Mouse (Mus musculus): ENCODE measurements around the gene Hspa1l. TPM values are rescaled to one million over a fixed set of nuclear protein-coding genes. Genes with fewer than 3 reads are reported as not detected.
"Not testable (repeated sequence)": the region's sequence is repeated elsewhere in the genome, so short reads cannot be mapped to it uniquely, and the experiment has no call there.

Hspa1l gene
- polyA plus RNA-seq, 1 experiment from 2014 or later: 0.57 TPM

- Histone ChIP-seq H3K9me3 (ENCODE audit: control insufficient read depth, low read length) (no peaks in the 10 kb centered on the region), H3K27ac (ENCODE audit: low read length) (peak overlapping the region; percentile 18; the same call in 1 of the 2 replicates), H3K36me3 (ENCODE audit: control insufficient read depth, insufficient read depth, low read length) (no peaks in the 10 kb centered on the region), H3K27me3 (replicated peaks; ENCODE audit: control insufficient read depth, insufficient read depth, low read length) (peaks cover 17% of the 10 kb centered on the region), H3K4me3 (ENCODE audit: low read length) (no peak overlapping the region), H3K4me2 (ENCODE audit: low read depth, low read length) (no peak overlapping the region), H3K9ac (ENCODE audit: low read depth, low read length) (peak overlapping the region; percentile 8; the same call in 1 of the 2 replicates), H3K4me1 (ENCODE audit: control insufficient read depth, insufficient read depth, low read length) (peaks cover 9% of the 10 kb centered on the region)
- 32% methylated on average over 1 of the region's 1 CpGs for WGBS
- no peak for ATAC-seq
These were observed 7.9 kb upstream of the Hspa1l start for GRCm38 (mm10) chr17:34964640-34965049.

- Histone ChIP-seq H3K4me3 (ENCODE audit: low read length) (no peak overlapping the region), H3K4me2 (ENCODE audit: low read depth, low read length) (no peak overlapping the region), H3K36me3 (ENCODE audit: control insufficient read depth, insufficient read depth, low read length) (no peaks in the 10 kb centered on the region), H3K9me3 (ENCODE audit: control insufficient read depth, low read length) (no peaks in the 10 kb centered on the region), H3K9ac (ENCODE audit: low read depth, low read length) (no peak overlapping the region), H3K4me1 (ENCODE audit: control insufficient read depth, insufficient read depth, low read length) (peaks cover 6% of the 10 kb centered on the region), H3K27me3 (replicated peaks; ENCODE audit: control insufficient read depth, insufficient read depth, low read length) (peaks cover 17% of the 10 kb centered on the region), H3K27ac (ENCODE audit: low read length) (no peak overlapping the region)
- no peak for ATAC-seq
- WGBS: 62% methylated on average over 5 of the region's 5 CpGs
These were observed 6.9 kb upstream of the Hspa1l start for GRCm38 (mm10) chr17:34965627-34966026.

GRCm38 (mm10) chr17:34969822-34970221 is 2.7 kb upstream of the Hspa1l start, which contains the start of gene Gm20481:
Gm20481 (plus strand) TSS chr17:34969912.
- H3K4me1 ChIP-seq (ENCODE audit: control insufficient read depth, insufficient read depth, low read length); H3K36me3 ChIP-seq (ENCODE audit: control insufficient read depth, insufficient read depth, low read length); H3K4me2 ChIP-seq (ENCODE audit: low read depth, low read length); H3K9me3 ChIP-seq (ENCODE audit: control insufficient read depth, low read length); H3K9ac ChIP-seq (ENCODE audit: low read depth, low read length); H3K4me3 ChIP-seq (ENCODE audit: low read length); H3K27ac ChIP-seq (ENCODE audit: low read length); ATAC-seq: not testable (repeated sequence)
- peaks cover 17% of the 10 kb centered on the region for H3K27me3 ChIP-seq (replicated peaks; ENCODE audit: control insufficient read depth, insufficient read depth, low read length)
- 55% methylated on average over 6 of the region's 11 CpGs for WGBS

GRCm38 (mm10) chr17:34970850-34971249 is 1.7 kb upstream of the Hspa1l start:
- not testable (repeated sequence) for H3K27ac ChIP-seq (ENCODE audit: low read length); ATAC-seq; H3K4me2 ChIP-seq (ENCODE audit: low read depth, low read length); H3K4me1 ChIP-seq (ENCODE audit: control insufficient read depth, insufficient read depth, low read length); H3K9me3 ChIP-seq (ENCODE audit: control insufficient read depth, low read length); H3K4me3 ChIP-seq (ENCODE audit: low read length); H3K36me3 ChIP-seq (ENCODE audit: control insufficient read depth, insufficient read depth, low read length); H3K9ac ChIP-seq (ENCODE audit: low read depth, low read length)
- WGBS: 31% methylated on average over 15 of the region's 37 CpGs
- peaks cover 17% of the 10 kb centered on the region for H3K27me3 ChIP-seq (replicated peaks; ENCODE audit: control insufficient read depth, insufficient read depth, low read length)

GRCm38 (mm10) chr17:34971694-34972068 is 822 bp upstream of the Hspa1l start:
- peak overlapping the region; percentile 71 for H3K4me2 ChIP-seq (ENCODE audit: low read depth, low read length)
- H3K4me3 ChIP-seq (ENCODE audit: low read length): peak overlapping the region; percentile 46
- not testable (repeated sequence) for H3K9me3 ChIP-seq (ENCODE audit: control insufficient read depth, low read length); H3K27ac ChIP-seq (ENCODE audit: low read length); H3K4me1 ChIP-seq (ENCODE audit: control insufficient read depth, insufficient read depth, low read length); H3K36me3 ChIP-seq (ENCODE audit: control insufficient read depth, insufficient read depth, low read length); H3K9ac ChIP-seq (ENCODE audit: low read depth, low read length)
- H3K27me3 ChIP-seq (replicated peaks; ENCODE audit: control insufficient read depth, insufficient read depth, low read length): peaks cover 17% of the 10 kb centered on the region
- 0% methylated on average over 16 of the region's 43 CpGs for WGBS
- peak; percentile 48 for ATAC-seq

GRCm38 (mm10) chr17:34975581-34976492 is 3.3 kb downstream of the Hspa1l start:
- no peaks in the 10 kb centered on the region for H3K36me3 ChIP-seq (ENCODE audit: control insufficient read depth, insufficient read depth, low read length)
- H3K27ac ChIP-seq (ENCODE audit: low read length): no peak overlapping the region
- no peaks in the 10 kb centered on the region for H3K9me3 ChIP-seq (ENCODE audit: control insufficient read depth, low read length)
- no peak overlapping the region for H3K4me3 ChIP-seq (ENCODE audit: low read length)
- H3K27me3 ChIP-seq (replicated peaks; ENCODE audit: control insufficient read depth, insufficient read depth, low read length): no peaks in the 10 kb centered on the region
- ATAC-seq: no peak
- H3K9ac ChIP-seq (ENCODE audit: low read depth, low read length): no peak overlapping the region
- WGBS: 76% methylated on average over 3 of the region's 3 CpGs
- no peak overlapping the region for H3K4me2 ChIP-seq (ENCODE audit: low read depth, low read length)
- peaks cover 9% of the 10 kb centered on the region for H3K4me1 ChIP-seq (ENCODE audit: control insufficient read depth, insufficient read depth, low read length)

GRCm38 (mm10) chr17:34977000-34977399 is 4.5 kb downstream of the Hspa1l start:
- H3K4me1 ChIP-seq (ENCODE audit: control insufficient read depth, insufficient read depth, low read length): peaks cover 11% of the 10 kb centered on the region
- H3K36me3 ChIP-seq (ENCODE audit: control insufficient read depth, insufficient read depth, low read length): no peaks in the 10 kb centered on the region
- no peaks in the 10 kb centered on the region for H3K9me3 ChIP-seq (ENCODE audit: control insufficient read depth, low read length)
- ATAC-seq: no peak
- no peak overlapping the region for H3K4me2 ChIP-seq (ENCODE audit: low read depth, low read length)
- H3K4me3 ChIP-seq (ENCODE audit: low read length): no peak overlapping the region
- H3K27ac ChIP-seq (ENCODE audit: low read length): no peak overlapping the region
- 94% methylated on average over 20 of the region's 20 CpGs for WGBS
- no peak overlapping the region for H3K9ac ChIP-seq (ENCODE audit: low read depth, low read length)
- no peaks in the 10 kb centered on the region for H3K27me3 ChIP-seq (replicated peaks; ENCODE audit: control insufficient read depth, insufficient read depth, low read length)

GRCm38 (mm10) chr17:34978239-34978638 is 5.7 kb downstream of the Hspa1l start:
- H3K4me1 ChIP-seq (ENCODE audit: control insufficient read depth, insufficient read depth, low read length): peaks cover 13% of the 10 kb centered on the region
- ATAC-seq: no peak
- no peak overlapping the region for H3K27ac ChIP-seq (ENCODE audit: low read length)
- no peak overlapping the region for H3K4me2 ChIP-seq (ENCODE audit: low read depth, low read length)
- no peaks in the 10 kb centered on the region for H3K36me3 ChIP-seq (ENCODE audit: control insufficient read depth, insufficient read depth, low read length)
- no peak overlapping the region for H3K9ac ChIP-seq (ENCODE audit: low read depth, low read length)
- WGBS: 87% methylated on average over 27 of the region's 27 CpGs
- no peaks in the 10 kb centered on the region for H3K9me3 ChIP-seq (ENCODE audit: control insufficient read depth, low read length)
- H3K27me3 ChIP-seq (replicated peaks; ENCODE audit: control insufficient read depth, insufficient read depth, low read length): no peaks in the 10 kb centered on the region
- no peak overlapping the region for H3K4me3 ChIP-seq (ENCODE audit: low read length)

- no peak overlapping the region for H3K9ac ChIP-seq (ENCODE audit: low read depth, low read length)
- H3K4me2 ChIP-seq (ENCODE audit: low read depth, low read length): no peak overlapping the region
- 84% methylated on average over 4 of the region's 4 CpGs for WGBS
- H3K36me3 ChIP-seq (ENCODE audit: control insufficient read depth, insufficient read depth, low read length): no peaks in the 10 kb centered on the region
- no peaks in the 10 kb centered on the region for H3K27me3 ChIP-seq (replicated peaks; ENCODE audit: control insufficient read depth, insufficient read depth, low read length)
- H3K4me1 ChIP-seq (ENCODE audit: control insufficient read depth, insufficient read depth, low read length): peaks cover 15% of the 10 kb centered on the region
- no peaks in the 10 kb centered on the region for H3K9me3 ChIP-seq (ENCODE audit: control insufficient read depth, low read length)
- ATAC-seq: no peak
- 0 out of 2 replicates have a peak overlapping the region, but pooled peaks have one; percentile 47 for H3K27ac ChIP-seq (ENCODE audit: low read length)
- no peak overlapping the region for H3K4me3 ChIP-seq (ENCODE audit: low read length)
These were observed 7.1 kb downstream of the Hspa1l start for GRCm38 (mm10) chr17:34979631-34980030.

All from intestine, embryonic 16.5 days (tissue).